Mouse (Mus musculus) kidney, embryonic 16.5 days (tissue): ENCODE results near the gene Mrpl43. TPM values are rescaled to one million over a fixed set of nuclear protein-coding genes. Genes with fewer than 3 reads are reported as not detected.

Experiments
- ATAC-seq: fragments of 200-750 bp; cut with Nextera tagmentation; 2 replicates; pipeline ENCODE4 v1.8.0; 2017; ENCODE audit warnings: moderate TSS enrichment; ENCODE audit not compliant: low FRiP score, low TSS enrichment
- H3K27ac ChIP-seq: fragments of 300-500 bp; sonication (generic); 2 replicates; pipeline ENCODE4 v1.5.1; 2014; ENCODE audit warnings: low read length
- H3K27me3 ChIP-seq: fragments of 300-500 bp; sonication (generic); 2 replicates; pipeline ENCODE4 v1.6.1; 2014; ENCODE audit warnings: low read length, control low read depth, mixed read lengths; ENCODE audit not compliant: insufficient read depth
- H3K36me3 ChIP-seq: fragments of 300-500 bp; sonication (generic); 2 replicates; pipeline ENCODE4 v1.6.1; 2014; ENCODE audit warnings: low read length, control low read depth, mixed read lengths; ENCODE audit not compliant: insufficient read depth
- H3K4me1 ChIP-seq: fragments of 300-500 bp; sonication (generic); 2 replicates; pipeline ENCODE4 v1.6.1; 2014; ENCODE audit warnings: low read length, control low read depth, mixed read lengths; ENCODE audit not compliant: insufficient read depth
- H3K4me2 ChIP-seq: fragments of 300-500 bp; sonication (generic); replicated peaks from 2 replicates; pipeline ENCODE4 v1.6.1; 2014; ENCODE audit warnings: low read depth, low read length
- H3K4me3 ChIP-seq: fragments of 300-500 bp; sonication (generic); 2 replicates; pipeline ENCODE4 v1.5.1; 2014; ENCODE audit warnings: mild to moderate bottlenecking, low read length
- H3K9ac ChIP-seq: fragments of 300-500 bp; sonication (generic); replicated peaks from 2 replicates; pipeline ENCODE4 v1.6.1; 2014; ENCODE audit warnings: low read length
- H3K9me3 ChIP-seq: fragments of 300-500 bp; sonication (generic); 2 replicates; pipeline ENCODE4 v1.6.1; 2016; ENCODE audit warnings: low read length, control low read depth
- WGBS: fragments of 180-500 bp; shearing (Covaris S2); extraction: QIAGEN DNeasy Blood & Tissue Kit; methylation state at CpG from one replicate; pipeline ENCODE4 v1.1.7; 2014; 5-methylcytosine and 5-hydroxymethylcytosine counted together
- polyA plus RNA-seq: library from polyadenylated mRNA; unstranded; fragments of >200 nt; fragmentation: Nextera tagmentation; extraction: Ambion mirVana; gene quantifications from 2 replicates; pipeline ENCODE4 v1.2.1, GENCODE M21; 2015

Mrpl43 gene
- polyA plus RNA-seq, 1 experiment from 2014 or later: 72.8 TPM

GRCm38 (mm10) chr19:45012636-45013035, 6.4 kb upstream of the Mrpl43 start:
- Histone ChIP-seq H3K27ac (0 out of 2 replicates have a peak overlapping the region, but pooled peaks have one; percentile 98), H3K27me3 (no peaks in the 10 kb centered on the region), H3K4me3 (no peak overlapping the region), H3K4me2 (no peak overlapping the region), H3K9ac (no peak overlapping the region), H3K36me3 (peaks cover 24% of the 10 kb centered on the region), H3K9me3 (no peaks in the 10 kb centered on the region), H3K4me1 (peaks cover 39% of the 10 kb centered on the region)
- 36% methylated on average over 6 of the region's 6 CpGs for WGBS
- ATAC-seq: no peak

- Histone ChIP-seq H3K4me3 (no peak overlapping the region), H3K4me1 (peaks cover 43% of the 10 kb centered on the region), H3K36me3 (peaks cover 24% of the 10 kb centered on the region), H3K9ac (no peak overlapping the region), H3K9me3 (no peaks in the 10 kb centered on the region), H3K27ac (no peak overlapping the region), H3K27me3 (no peaks in the 10 kb centered on the region), H3K4me2 (no peak overlapping the region)
- WGBS: 84% methylated on average over 8 of the region's 8 CpGs
- ATAC-seq: no peak
Observed at GRCm38 (mm10) chr19:45012219-45012618, 6.0 kb upstream of the Mrpl43 start.

GRCm38 (mm10) chr19:45010646-45011045, 4.4 kb upstream of the Mrpl43 start:
- peaks cover 24% of the 10 kb centered on the region for H3K36me3 ChIP-seq
- WGBS: 92% methylated on average over 4 of the region's 4 CpGs
- H3K4me2 ChIP-seq: no peak overlapping the region
- no peak for ATAC-seq
- no peaks in the 10 kb centered on the region for H3K9me3 ChIP-seq
- no peak overlapping the region for H3K9ac ChIP-seq
- no peak overlapping the region for H3K27ac ChIP-seq
- H3K27me3 ChIP-seq: no peaks in the 10 kb centered on the region
- H3K4me1 ChIP-seq: peaks cover 39% of the 10 kb centered on the region
- no peak overlapping the region for H3K4me3 ChIP-seq

- WGBS: 90% methylated on average over 20 of the region's 20 CpGs
- H3K4me3 ChIP-seq: peak overlapping the region; percentile 97
- peaks cover 32% of the 10 kb centered on the region for H3K36me3 ChIP-seq
- H3K27ac ChIP-seq: no peak overlapping the region
- H3K4me1 ChIP-seq: peaks cover 24% of the 10 kb centered on the region
- no peaks in the 10 kb centered on the region for H3K27me3 ChIP-seq
- peak overlapping the region; percentile 86 for H3K4me2 ChIP-seq
- no peaks in the 10 kb centered on the region for H3K9me3 ChIP-seq
- no peak for ATAC-seq
- H3K9ac ChIP-seq: peak overlapping the region; percentile 90
Observed at GRCm38 (mm10) chr19:45007425-45008191, 1.4 kb upstream of the Mrpl43 start.

- WGBS: 38% methylated on average over 17 of the region's 17 CpGs
- H3K27me3 ChIP-seq: no peaks in the 10 kb centered on the region
- H3K9ac ChIP-seq: peak overlapping the region; percentile 90
- H3K27ac ChIP-seq: peak overlapping the region; percentile 87
- H3K36me3 ChIP-seq: peaks cover 32% of the 10 kb centered on the region
- peak overlapping the region; percentile 86 for H3K4me2 ChIP-seq
- no peaks in the 10 kb centered on the region for H3K9me3 ChIP-seq
- peak overlapping the region; percentile 97 for H3K4me3 ChIP-seq
- no peak for ATAC-seq
- peaks cover 24% of the 10 kb centered on the region for H3K4me1 ChIP-seq
Observed at GRCm38 (mm10) chr19:45007021-45007420, 779 bp upstream of the Mrpl43 start.

- Histone ChIP-seq H3K4me3 (peak within 1 kb of the TSS; percentile 97), H3K36me3 (peaks cover 29% of the 10 kb centered on the region), H3K27me3 (no peaks in the 10 kb centered on the region), H3K4me2 (peak within 1 kb of the TSS; percentile 86), H3K9ac (peak within 1 kb of the TSS; percentile 90), H3K4me1 (peaks cover 24% of the 10 kb centered on the region), H3K27ac (peak within 1 kb of the TSS; percentile 87), H3K9me3 (no peaks in the 10 kb centered on the region)
- no peak for ATAC-seq
- WGBS: 10% methylated on average over 16 of the region's 16 CpGs
Observed at GRCm38 (mm10) chr19:45005444-45005843, 798 bp downstream of the Mrpl43 start, which contains the start of gene Twnk. Gene Twnk (plus strand): TSS chr19:45005663.

- Histone ChIP-seq H3K9me3 (no peaks in the 10 kb centered on the region), H3K4me2 (no peak overlapping the region), H3K9ac (no peak overlapping the region), H3K27ac (no peak overlapping the region), H3K36me3 (peaks cover 20% of the 10 kb centered on the region; the same call in 1 of the 2 replicates), H3K4me3 (no peak overlapping the region), H3K4me1 (peaks cover 21% of the 10 kb centered on the region), H3K27me3 (no peaks in the 10 kb centered on the region)
- WGBS: 88% methylated on average over 7 of the region's 7 CpGs
- ATAC-seq: no peak
Observed at GRCm38 (mm10) chr19:45003740-45004516, 2.3 kb downstream of the Mrpl43 start.

- Histone ChIP-seq H3K27me3 (no peaks in the 10 kb centered on the region), H3K4me2 (no peak overlapping the region), H3K9me3 (no peaks in the 10 kb centered on the region), H3K9ac (no peak overlapping the region), H3K36me3 (peaks cover 20% of the 10 kb centered on the region; the same call in 1 of the 2 replicates), H3K27ac (no peak overlapping the region), H3K4me3 (no peak overlapping the region), H3K4me1 (peaks cover 17% of the 10 kb centered on the region)
- ATAC-seq: no peak
- WGBS: 70% methylated on average over 3 of the region's 3 CpGs
Observed at GRCm38 (mm10) chr19:45002301-45002700, 3.9 kb downstream of the Mrpl43 start.

GRCm38 (mm10) chr19:44999647-45000046, 6.6 kb downstream of the Mrpl43 start:
- Histone ChIP-seq H3K9me3 (no peaks in the 10 kb centered on the region), H3K4me1 (peaks cover under 1% of the 10 kb centered on the region; the same call in 1 of the 2 replicates), H3K27me3 (no peaks in the 10 kb centered on the region), H3K4me3 (no peak overlapping the region), H3K4me2 (no peak overlapping the region), H3K27ac (no peak overlapping the region), H3K36me3 (peaks cover 20% of the 10 kb centered on the region; the same call in 1 of the 2 replicates), H3K9ac (no peak overlapping the region)
- 86% methylated on average over 8 of the region's 8 CpGs for WGBS
- ATAC-seq: no peak
